ENCODE assay signal across 9 mouse cellular contexts in genomic region chr7:130475970-130476369, GRCm38 (mm10). TPM values are rescaled to one million over a fixed set of nuclear protein-coding genes. Genes with fewer than 3 reads are reported as not detected.
A peak's percentile ranks its signal among the peaks of the same experiment; 100 is the strongest.
DNase-seq lines count a peak whose midpoint lies in the region; ATAC-seq and TF ChIP-seq lines count a peak whose summit lies in the region.
"Had no signal": no experiment of that assay in that cellular context is flagged by ENCODE, and none has a peak within 500 bp of the region (broad histone marks: within the 10 kb centered on the region; RNA-seq: fewer than 3 reads in every experiment).

No protein-coding gene starts in this region.

- no peaks in the 10 kb centered on the region for H3K9me3 ChIP-seq in limb, embryonic 11.5 days (ENCODE audit: control insufficient read depth, low read length)
- H3K9me3 ChIP-seq in midbrain, embryonic 16.5 days (replicated peaks; ENCODE audit: control insufficient read depth, low read length, poor library complexity, severe bottlenecking), result no peaks in the 10 kb centered on the region
- H3K9me3 ChIP-seq: liver, embryonic 15.5 days had no signal

- POLR2A ChIA-PET in Patski (lab: Charles Lee), result interaction anchor here (0.6 kb wide), 1 partner anchor 189 kb away, joined by 3 read pairs; no protein-coding TSS in a partner anchor

- no peaks in the 10 kb centered on the region for H3K79me2 ChIP-seq in C2C12 (ENCODE audit: control insufficient read depth, insufficient read depth)

- H3K4me3 ChIP-seq in C2C12 (ENCODE audit: insufficient read depth, poor library complexity, severe bottlenecking), result no peak overlapping the region
- no peak overlapping the region for H3K4me3 ChIP-seq in gastrocnemius, adult 2 months
- H3K4me3 ChIP-seq in limb, embryonic 11.5 days (ENCODE audit: low read depth, low read length), result no peak overlapping the region
- no peak overlapping the region for H3K4me3 ChIP-seq in midbrain, embryonic 16.5 days (ENCODE audit: low read depth, low read length)
- H3K4me3 ChIP-seq: liver, embryonic 15.5 days had no signal

- peak; percentile 41 for DNase-seq in Patski (ENCODE audit: low read depth, low spot score)
- DNase-seq in cerebellum, postnatal 36 days, result peak; percentile 30 to 52
- peak; percentile 39 for DNase-seq in gastrocnemius, adult 2 months
- peak; percentile 27 to 29 for DNase-seq in kidney, adult 8-10 months
- peak; percentile 64 for DNase-seq in limb, embryonic 11.5 days (ENCODE audit: low spot score)
- DNase-seq in testis, postnatal 10 days (ENCODE audit: low spot score), result peak; percentile 61

- no peaks in the 10 kb centered on the region for H3K4me1 ChIP-seq in limb, embryonic 11.5 days (ENCODE audit: control insufficient read depth, insufficient read depth, low read length)
- peaks cover 8% of the 10 kb centered on the region for H3K4me1 ChIP-seq in midbrain, embryonic 16.5 days (ENCODE audit: control insufficient read depth, insufficient read depth, low read length)
- H3K4me1 ChIP-seq: liver, embryonic 15.5 days had no signal

- TF ChIP-seq CTCF in C2C12 (IDR thresholded peaks at IDR 0.05; ENCODE audit: control insufficient read depth, insufficient read depth, insufficient read length) (peak; percentile 74), Patski (IDR thresholded peaks at IDR 0.05) (peak; percentile 94)
- TF ChIP-seq CTCF in gastrocnemius, adult 2 months (IDR thresholded peaks at IDR 0.05), result peak; percentile 92

- WGBS in limb, embryonic 11.5 days, result 27% methylated on average over 2 of the region's 2 CpGs
- WGBS in midbrain, embryonic 16.5 days, result 29% methylated on average over 2 of the region's 2 CpGs

- H3K9ac ChIP-seq in limb, embryonic 11.5 days (ENCODE audit: low read length), result no peak overlapping the region
- no peak overlapping the region for H3K9ac ChIP-seq in midbrain, embryonic 16.5 days (ENCODE audit: low read depth, low read length)
- H3K9ac ChIP-seq: liver, embryonic 15.5 days had no signal

- ATAC-seq in Patski, result no peak
- peak; percentile 73; the same call in 1 of the 2 replicates for ATAC-seq in limb, embryonic 11.5 days (ENCODE audit: insufficient number of reproducible peaks, low FRiP score, low TSS enrichment, low read depth)
- ATAC-seq in midbrain, embryonic 16.5 days, result 0 out of 2 replicates have a peak, but pooled peaks have one; percentile 60

- H3K36me3 ChIP-seq in C2C12 (ENCODE audit: control insufficient read depth, insufficient read depth), result peaks cover 29% of the 10 kb centered on the region
- H3K36me3 ChIP-seq in limb, embryonic 11.5 days (ENCODE audit: control insufficient read depth, insufficient read depth, low read length), result no peaks in the 10 kb centered on the region; the same call in 1 of the 2 replicates
- H3K36me3 ChIP-seq in midbrain, embryonic 16.5 days (ENCODE audit: control insufficient read depth, insufficient read depth, low read length), result peaks cover 2% of the 10 kb centered on the region

- no peak overlapping the region for H3K27ac ChIP-seq in gastrocnemius, adult 2 months
- H3K27ac ChIP-seq in limb, embryonic 11.5 days (replicated peaks; ENCODE audit: low read depth, low read length), result no peak overlapping the region
- no peak overlapping the region for H3K27ac ChIP-seq in midbrain, embryonic 16.5 days (ENCODE audit: low read length)
- H3K27ac ChIP-seq: liver, embryonic 15.5 days had no signal

- no peak overlapping the region for H3K4me2 ChIP-seq in limb, embryonic 11.5 days (ENCODE audit: low read depth, severe bottlenecking)
- no peak overlapping the region for H3K4me2 ChIP-seq in midbrain, embryonic 16.5 days (ENCODE audit: low read length)
- H3K4me2 ChIP-seq: liver, embryonic 15.5 days had no signal

- H3ac ChIP-seq in C2C12 (ENCODE audit: control insufficient read depth, insufficient read length, low read depth), result no peak overlapping the region

- CTCF ChIA-PET in Patski (lab: Charles Lee), result interaction anchor here (0.9 to 2.4 kb wide), 12 partner anchors 8 to 852 kb away, joined by 3 to 18 read pairs (median 4); no protein-coding TSS in a partner anchor

- no peaks in the 10 kb centered on the region for H3K27me3 ChIP-seq in C2C12 (ENCODE audit: control insufficient read depth, insufficient read depth, insufficient read length)
- H3K27me3 ChIP-seq in Patski, result no peaks in the 10 kb centered on the region
- H3K27me3 ChIP-seq in limb, embryonic 11.5 days (ENCODE audit: control insufficient read depth, insufficient read depth, low read length), result no peaks in the 10 kb centered on the region
- H3K27me3 ChIP-seq in midbrain, embryonic 16.5 days (ENCODE audit: control insufficient read depth, insufficient read depth, low read depth, low read length), result no peaks in the 10 kb centered on the region
- H3K27me3 ChIP-seq: liver, embryonic 15.5 days had no signal

- in situ Hi-C loops in Patski (cut with MboI; ENCODE audit: low pct_unique_long_range_greater_than_20kb), result loop anchor here (5.0 kb wide), 1 partner anchor 824 kb away; no protein-coding TSS in a partner anchor

- intact Hi-C loops in gastrocnemius, adult 2 months (cut with DNase I), result loop anchor here (2.0 kb wide), 1 partner anchor 823 kb away; no protein-coding TSS in a partner anchor

- H3K79me3 ChIP-seq in C2C12 (ENCODE audit: low read depth), result no peaks in the 10 kb centered on the region

TF ChIP-seq in C2C12, 6 proteins besides CTCF, POLR2A, EP300 and RAD21:
- TF ChIP-seq MYOD1 (IDR thresholded peaks at IDR 0.05; ENCODE audit: control insufficient read depth, insufficient read length, low read depth) (no peak), MAX (IDR thresholded peaks at IDR 0.05) (no peak), MYOG (IDR thresholded peaks at IDR 0.05; ENCODE audit: control insufficient read depth, extremely low read depth, insufficient read length) (no peak), FOSL1 (IDR thresholded peaks at IDR 0.05; ENCODE audit: insufficient read depth, low read length, poor library complexity, severe bottlenecking) (no peak), USF1 (IDR thresholded peaks at IDR 0.05; ENCODE audit: low read depth) (no peak), CEBPB (IDR thresholded peaks at IDR 0.05; ENCODE audit: low read depth) (no peak)

RNA-seq across cellular contexts. Expression of gene Ate1, which starts 44.2 kb away (rescaled TPM):
- polyA plus RNA-seq in C2C12 (2012; fragmentation: generic; extraction: Trizol) (16.0 TPM), Patski (2021) (28.8 TPM)
- 10 to 100 TPM; 36.0 to 36.6 TPM for total RNA-seq in gastrocnemius, adult 2 months (2021)
- polyA plus RNA-seq in limb, embryonic 11.5 days (2014; fragmentation: Nextera tagmentation; extraction: Ambion mirVana), result 38.3 and 44.1 TPM in 2 replicates
- 117 and 120 TPM in 2 replicates for polyA plus RNA-seq in midbrain, embryonic 16.5 days (2015; fragmentation: Nextera tagmentation; extraction: Ambion mirVana)
